Mouse (Mus musculus): ENCODE measurements around the gene Ccna2.

Gene Ccna2

GRCm38 (mm10) chr3:36537701-36538470 lies 34.1 kb downstream of the Ccna2 start:
- in situ Hi-C loops (cut with MboI; ENCODE audit: unreplicated experiment in 2 of 2): no loop called here

GRCm38 (mm10) chr3:36536041-36536440 lies 35.9 kb downstream of the Ccna2 start:
- in situ Hi-C loops (cut with MboI; ENCODE audit: unreplicated experiment in 2 of 2): no loop called here

GRCm38 (mm10) chr3:36533201-36533672 lies 38.7 kb downstream of the Ccna2 start:
- in situ Hi-C loops (cut with MboI; ENCODE audit: unreplicated experiment in 2 of 2): no loop called here

GRCm38 (mm10) chr3:36532738-36533137 lies 39.2 kb downstream of the Ccna2 start:
- in situ Hi-C loops (cut with MboI; ENCODE audit: unreplicated experiment in 2 of 2): no loop called here

- in situ Hi-C loops (cut with MboI; ENCODE audit: unreplicated experiment in 2 of 2): no loop called here
Measured at GRCm38 (mm10) chr3:36531979-36532542, 39.9 kb downstream of the Ccna2 start.

GRCm38 (mm10) chr3:36531242-36531641 lies 40.7 kb downstream of the Ccna2 start:
- in situ Hi-C loops (cut with MboI; ENCODE audit: unreplicated experiment in 2 of 2): no loop called here

- in situ Hi-C loops (cut with MboI; ENCODE audit: unreplicated experiment in 2 of 2): no loop called here
Measured at GRCm38 (mm10) chr3:36530781-36531180, 41.2 kb downstream of the Ccna2 start.

GRCm38 (mm10) chr3:36530345-36530744 lies 41.6 kb downstream of the Ccna2 start:
- in situ Hi-C loops (cut with MboI; ENCODE audit: unreplicated experiment in 2 of 2): no loop called here

GRCm38 (mm10) chr3:36524466-36524865 lies 47.5 kb downstream of the Ccna2 start:
- in situ Hi-C loops (cut with MboI; ENCODE audit: unreplicated experiment in 2 of 2): no loop called here

- in situ Hi-C loops (cut with MboI; ENCODE audit: unreplicated experiment in 2 of 2): no loop called here
Measured at GRCm38 (mm10) chr3:36522137-36522536, 49.8 kb downstream of the Ccna2 start.

- in situ Hi-C loops (cut with MboI; ENCODE audit: unreplicated experiment in 2 of 2): no loop called here
Measured at GRCm38 (mm10) chr3:36521073-36522060, 50.6 kb downstream of the Ccna2 start, which contains the start of gene Gm11549. Gm11549 (minus strand) TSS chr3:36521813.

GRCm38 (mm10) chr3:36516196-36516595 lies 55.8 kb downstream of the Ccna2 start:
- in situ Hi-C loops (cut with MboI; ENCODE audit: unreplicated experiment in 2 of 2): no loop called here
